Mouse (Mus musculus): Measurements from ENCODE around the gene 4921504E06Rik. TPM values are rescaled to one million over a fixed set of nuclear protein-coding genes. Genes with fewer than 3 reads are reported as not detected.

The 4921504E06Rik gene
- total and polyA plus RNA-seq, 3 experiments, result not detected

- Histone ChIP-seq H3K36me3 (ENCODE audit: control insufficient read depth in 1 of 2, insufficient read depth in 2 of 2, low read length in 2 of 2) (no peaks in the 10 kb centered on the region), H3K4me1 (ENCODE audit: control insufficient read depth in 1 of 2, insufficient read depth in 2 of 2, low read length in 2 of 2) (no peaks in the 10 kb centered on the region), H3K27me3 (ENCODE audit: control insufficient read depth in 1 of 2, insufficient read depth in 2 of 2, low read length in 2 of 2) (no peaks in the 10 kb centered on the region), H3K4me3 (ENCODE audit: control insufficient read depth in 1 of 2, insufficient read depth in 1 of 2, low read depth in 2 of 2, low read length in 2 of 2) (no peak overlapping the region), H3K9me3 (replicated peaks; ENCODE audit: insufficient read depth, low read length) (no peaks in the 10 kb centered on the region), H3K79me2 (ENCODE audit: control insufficient read depth, insufficient read depth, low read length, poor library complexity) (no peaks in the 10 kb centered on the region), H3K9ac (ENCODE audit: control insufficient read depth, low read depth, low read length, poor library complexity, severe bottlenecking) (no peak overlapping the region), H3K27ac (ENCODE audit: control insufficient read depth, low read depth, low read length) (no peak overlapping the region)
- no peak for DNase-seq (ENCODE audit: low read depth, low spot score)
- TF ChIP-seq TBP (IDR thresholded peaks at IDR 0.05; ENCODE audit: low read depth, low read length) (no peak), GABPA (IDR thresholded peaks at IDR 0.05; ENCODE audit: low read depth, low read length) (no peak), TCF12 (IDR thresholded peaks at IDR 0.05; ENCODE audit: low read depth, low read length) (no peak), MYB (IDR thresholded peaks at IDR 0.05; ENCODE audit: low read depth, low read length) (no peak), RAD21 (IDR thresholded peaks at IDR 0.05; ENCODE audit: low read depth, low read length) (no peak), MEF2A (IDR thresholded peaks at IDR 0.05; ENCODE audit: extremely low read depth, insufficient replicate concordance, low read depth, low read length, poor library complexity, severe bottlenecking) (no peak)
Measured at GRCm38 (mm10) chr2:19448042-19448700, 105.5 kb downstream of the 4921504E06Rik start.

- no peak for TF ChIP-seq CHD2 (IDR thresholded peaks at IDR 0.05; ENCODE audit: low read length)
- TF ChIP-seq SIN3A (IDR thresholded peaks at IDR 0.05; ENCODE audit: low read length), result no peak
- TF ChIP-seq HCFC1 (IDR thresholded peaks at IDR 0.05; ENCODE audit: low read depth, low read length), result no peak
- no peak for TF ChIP-seq TAL1 (IDR thresholded peaks at IDR 0.05; ENCODE audit: low read length)
- no peak for TF ChIP-seq SMC3 (IDR thresholded peaks at IDR 0.05; ENCODE audit: low read depth, low read length)
- no peak for TF ChIP-seq USF1 (IDR thresholded peaks at IDR 0.05; ENCODE audit: low read depth, low read length)
- no peak for TF ChIP-seq ELF1 (IDR thresholded peaks at IDR 0.05; ENCODE audit: low read depth, low read length)
- no peak for TF ChIP-seq MYC (IDR thresholded peaks at IDR 0.05; ENCODE audit: low read depth, low read length)
- TF ChIP-seq BHLHE40 (IDR thresholded peaks at IDR 0.05; ENCODE audit: borderline replicate concordance, low read depth, low read length), result no peak
- TF ChIP-seq KAT2A (conservative IDR thresholded peaks at IDR 0.05; ENCODE audit: low read depth, low read length), result no peak
- no peak for TF ChIP-seq ZNF384 (IDR thresholded peaks at IDR 0.05; ENCODE audit: low read depth, low read length)
- no peak for TF ChIP-seq E2F4 (IDR thresholded peaks at IDR 0.05; ENCODE audit: borderline replicate concordance, low read depth, low read length)
- Histone ChIP-seq H3K4me3 (ENCODE audit: control insufficient read depth in 1 of 2, insufficient read depth in 1 of 2, low read depth in 2 of 2, low read length in 2 of 2) (no peak overlapping the region), H3K79me2 (ENCODE audit: control insufficient read depth, insufficient read depth, low read length, poor library complexity) (no peaks in the 10 kb centered on the region), H3K36me3 (ENCODE audit: control insufficient read depth in 1 of 2, insufficient read depth in 2 of 2, low read length in 2 of 2) (no peaks in the 10 kb centered on the region), H3K9ac (ENCODE audit: control insufficient read depth, low read depth, low read length, poor library complexity, severe bottlenecking) (no peak overlapping the region), H3K4me1 (ENCODE audit: control insufficient read depth in 1 of 2, insufficient read depth in 2 of 2, low read length in 2 of 2) (no peaks in the 10 kb centered on the region), H3K27ac (ENCODE audit: control insufficient read depth, low read depth, low read length) (no peak overlapping the region), H3K9me3 (replicated peaks; ENCODE audit: insufficient read depth, low read length) (no peaks in the 10 kb centered on the region), H3K27me3 (ENCODE audit: control insufficient read depth in 1 of 2, insufficient read depth in 2 of 2, low read length in 2 of 2) (no peaks in the 10 kb centered on the region)
- DNase-seq (ENCODE audit: low read depth, low spot score), result no peak
Measured at GRCm38 (mm10) chr2:19446746-19447145, 107.0 kb downstream of the 4921504E06Rik start.

Measured in MEL (cell line).